Mouse (Mus musculus): Measurements from ENCODE around the gene Igf1r.

- TF ChIP-seq CHD2 (IDR thresholded peaks at IDR 0.05; ENCODE audit: low read depth, low read length) (no peak), MAFK (IDR thresholded peaks at IDR 0.05; ENCODE audit: insufficient read depth, low read depth, low read length) (no peak), HCFC1 (IDR thresholded peaks at IDR 0.05; ENCODE audit: borderline replicate concordance, insufficient read depth, low read length) (no peak), ZC3H11A (IDR thresholded peaks at IDR 0.05; ENCODE audit: borderline replicate concordance, low read depth, low read length) (no peak)
Observed at GRCm38 (mm10) chr7:68224006-68224405, 271.4 kb downstream of the Igf1r start.
